Mouse (Mus musculus) olfactory bulb, adult 2 months (tissue): ENCODE results near the gene Gsap. TPM values are rescaled to one million over a fixed set of nuclear protein-coding genes. Genes with fewer than 3 reads are reported as not detected.
"Not testable (repeated sequence)": the region's sequence is repeated elsewhere in the genome, so short reads cannot be mapped to it uniquely, and the experiment has no call there.

Experiments used
- H3K27ac ChIP-seq: fragments of 200-500 bp; 2 replicates; pipeline ENCODE4 v1.5.1; 2012; ENCODE audit warnings: low read depth, low read length; ENCODE audit not compliant: insufficient read depth
- H3K4me1 ChIP-seq: fragments of 200-500 bp; 2 replicates; pipeline ENCODE4 v1.6.1; 2012; ENCODE audit warnings: low read length; ENCODE audit not compliant: control insufficient read depth, insufficient read depth
- H3K4me3 ChIP-seq: fragments of 200-500 bp; 2 replicates; pipeline ENCODE4 v1.5.1; 2012; ENCODE audit warnings: mild to moderate bottlenecking, low read depth, low read length, moderate library complexity; ENCODE audit not compliant: insufficient read depth
- CTCF ChIP-seq: fragments of 200-500 bp; IDR thresholded peaks from 2 replicates; pipeline ENCODE4 v1.5.1; 2012; ENCODE audit warnings: low read depth, mild to moderate bottlenecking, low read length, moderate library complexity; ENCODE audit not compliant: insufficient read depth
- POLR2A ChIP-seq: fragments of 200-500 bp; IDR thresholded peaks from 2 replicates; pipeline ENCODE4 v1.6.1; 2012; ENCODE audit warnings: mild to moderate bottlenecking, low read depth, low read length, moderate library complexity; ENCODE audit not compliant: insufficient read depth
- WGBS: fragments of 180-500 bp; shearing (Covaris S2); methylation state at CpG from one replicate; pipeline ENCODE4 v1.1.7; 2018; 5-methylcytosine and 5-hydroxymethylcytosine counted together
- polyA plus RNA-seq: library from polyadenylated mRNA; stranded (reverse); fragments of >200 nt; gene quantifications from 2 replicates; pipeline ENCODE4 v1.2.4, GENCODE M21; 2012; ENCODE audit warnings: low replicate concordance; ENCODE audit not compliant: missing spikeins, insufficient read depth, insufficient read length

Gsap gene
- polyA plus RNA-seq = not detected in 2 replicates

DNA sequence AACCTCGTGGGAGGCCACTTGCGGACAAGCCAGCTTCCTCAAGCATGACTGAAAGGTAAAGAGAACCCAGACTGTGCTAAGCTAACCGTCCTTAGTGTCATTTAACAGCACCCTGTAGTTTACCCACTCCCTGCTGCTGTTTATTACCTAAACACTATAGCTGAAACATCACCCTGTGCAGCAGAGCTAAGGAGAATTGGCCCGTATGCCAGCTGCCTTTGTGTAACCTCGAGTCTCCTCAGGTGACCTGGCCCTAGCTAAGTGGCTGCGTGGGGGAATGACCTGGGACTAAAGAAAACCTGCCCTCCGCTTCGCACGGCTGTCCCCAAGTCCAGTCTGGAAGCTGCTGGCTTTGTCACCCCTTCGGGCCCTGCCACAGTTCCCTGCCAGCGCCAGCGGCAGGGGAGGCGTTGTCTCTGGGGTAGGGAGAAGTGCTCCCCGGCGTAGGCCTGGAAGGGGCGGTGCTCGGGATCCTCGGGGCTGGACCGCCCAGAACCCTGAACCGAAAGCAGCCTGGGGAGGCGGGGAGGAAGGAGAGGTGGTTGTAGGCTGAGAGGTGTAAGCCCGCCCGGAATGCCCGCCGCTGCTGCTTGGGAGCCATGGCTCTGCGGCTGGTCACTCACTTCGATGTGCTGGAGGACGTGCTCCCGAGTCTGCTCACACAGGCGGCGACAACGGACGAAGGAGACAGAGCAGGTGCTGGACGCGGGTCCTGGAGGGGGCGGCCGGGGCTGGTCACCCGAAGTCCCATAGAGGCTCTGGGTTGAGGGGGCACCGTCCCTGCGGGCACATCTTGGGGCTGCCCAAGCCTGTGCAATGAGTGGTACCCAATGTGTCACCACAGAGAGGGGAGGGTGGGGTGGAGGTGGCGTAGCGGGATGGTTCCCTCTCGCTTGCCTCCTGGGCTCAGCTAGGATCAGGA, at the start of gene Gsap:
Gene Gsap, plus strand, starts transcription at position 492 of the 922 bp plus-strand sequence.
- Histone ChIP-seq H3K4me3 (peak within 1 kb of the TSS; percentile 77), H3K27ac (peak within 1 kb of the TSS; percentile 74), H3K4me1 (peaks cover 10% of the 10 kb centered on the region)
- no peak for TF ChIP-seq POLR2A
- WGBS = 4% methylated on average over 43 of the region's 43 CpGs

- WGBS = 69% methylated on average over 5 of the region's 5 CpGs
- TF ChIP-seq CTCF (no peak), POLR2A (no peak)
- Histone ChIP-seq H3K27ac (no peak overlapping the region), H3K4me1 (peaks cover 12% of the 10 kb centered on the region), H3K4me3 (no peak overlapping the region)
Observed at GRCm38 (mm10) chr5:21136575-21136974, 49.5 kb upstream of the Gsap start.

- 10% methylated on average over 9 of the region's 9 CpGs for WGBS
- TF ChIP-seq CTCF = no peak
- 0 out of 2 replicates have a peak, but pooled peaks have one; percentile 15 for TF ChIP-seq POLR2A
- H3K4me1 ChIP-seq = peaks cover 22% of the 10 kb centered on the region
- H3K4me3 ChIP-seq = peak overlapping the region; percentile 8; the same call in 1 of the 2 replicates
- H3K27ac ChIP-seq = peak overlapping the region; percentile 80
Observed at GRCm38 (mm10) chr5:21139505-21139904, 46.5 kb upstream of the Gsap start.

- Histone ChIP-seq H3K4me1 (peaks cover 24% of the 10 kb centered on the region), H3K27ac (peak overlapping the region; percentile 98)
- H3K4me3 ChIP-seq = not testable (repeated sequence)
- 66% methylated on average over 7 of the region's 7 CpGs for WGBS
Observed at GRCm38 (mm10) chr5:21141133-21141551, 44.9 kb upstream of the Gsap start.

- H3K4me3 ChIP-seq = no peak overlapping the region; the same call in 1 of the 2 replicates
- peaks cover 24% of the 10 kb centered on the region for H3K4me1 ChIP-seq
- H3K27ac ChIP-seq = peak overlapping the region; percentile 98
- TF ChIP-seq CTCF (no peak), POLR2A (no peak)
- 22% methylated on average over 5 of the region's 5 CpGs for WGBS
Observed at GRCm38 (mm10) chr5:21141626-21142025, 44.4 kb upstream of the Gsap start.

- Histone ChIP-seq H3K4me3 (no peak overlapping the region), H3K4me1 (peaks cover 24% of the 10 kb centered on the region), H3K27ac (peak overlapping the region; percentile 56; the same call in 1 of the 2 replicates)
- TF ChIP-seq POLR2A (no peak), CTCF (no peak)
- WGBS = 93% methylated on average over 7 of the region's 7 CpGs
Observed at GRCm38 (mm10) chr5:21143032-21143431, 43.0 kb upstream of the Gsap start.

- 66% methylated on average over 8 of the region's 8 CpGs for WGBS
- H3K27ac ChIP-seq = peak overlapping the region; percentile 25; the same call in 1 of the 2 replicates
- H3K4me1 ChIP-seq = peaks cover 22% of the 10 kb centered on the region
- no peak for TF ChIP-seq POLR2A
- TF ChIP-seq CTCF = no peak
- no peak overlapping the region for H3K4me3 ChIP-seq
Observed at GRCm38 (mm10) chr5:21144506-21145169, 41.4 kb upstream of the Gsap start.

- Histone ChIP-seq H3K4me3 (no peak overlapping the region), H3K4me1 (peaks cover 5% of the 10 kb centered on the region), H3K27ac (no peak overlapping the region)
- WGBS = 61% methylated on average over 3 of the region's 3 CpGs
- TF ChIP-seq CTCF = no peak
- no peak for TF ChIP-seq POLR2A
Observed at GRCm38 (mm10) chr5:21148358-21148757, 37.7 kb upstream of the Gsap start.

GRCm38 (mm10) chr5:21153672-21154071, 32.4 kb upstream of the Gsap start:
- Histone ChIP-seq H3K4me1 (no peaks in the 10 kb centered on the region), H3K4me3 (no peak overlapping the region), H3K27ac (no peak overlapping the region)
- TF ChIP-seq CTCF (no peak), POLR2A (no peak)
- WGBS = 71% methylated on average over 1 of the region's 1 CpGs
